Mouse (Mus musculus): ENCODE measurements around the gene Ttc7b. TPM values are rescaled to one million over a fixed set of nuclear protein-coding genes. Genes with fewer than 3 reads are reported as not detected.

Gene Ttc7b
- total and polyA plus RNA-seq, 3 experiments: 11.7 to 23.7 TPM; not detected in 1

DNA sequence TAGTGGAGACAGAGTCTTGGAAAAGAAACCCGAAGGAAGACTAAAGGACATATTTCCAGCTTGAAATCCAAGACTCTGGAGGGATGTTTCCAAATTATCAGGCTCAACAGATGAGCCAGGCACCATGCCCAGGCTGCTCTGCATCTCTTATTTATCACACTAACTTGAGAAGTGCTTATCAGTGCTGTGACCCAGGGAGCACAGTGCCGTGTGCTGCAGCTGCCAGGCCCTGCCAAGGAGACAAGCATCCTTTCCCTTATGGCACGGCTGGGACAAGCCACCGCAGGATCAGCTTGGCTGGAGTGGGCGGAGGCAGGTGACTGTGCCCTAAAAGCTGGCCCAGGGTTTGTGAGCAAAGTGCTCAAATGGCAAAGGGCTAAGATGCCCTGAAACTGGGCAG lies 184.4 kb downstream of the Ttc7b start:
- Histone ChIP-seq H3K27me3 (ENCODE audit: control insufficient read depth in 1 of 2, insufficient read depth in 2 of 2, low read length in 2 of 2) (no peaks in the 10 kb centered on the region), H3K4me1 (ENCODE audit: control insufficient read depth in 1 of 2, insufficient read depth in 2 of 2, low read length in 2 of 2) (peaks cover 5 to 15% of the 10 kb centered on the region in 2 experiments), H3K36me3 (ENCODE audit: control insufficient read depth in 1 of 2, insufficient read depth in 2 of 2, low read length in 2 of 2) (peaks cover 0 to 7% of the 10 kb centered on the region in 2 experiments; a peak in 2 of 4 replicates), H3K9me3 (replicated peaks; ENCODE audit: insufficient read depth, low read length) (no peaks in the 10 kb centered on the region), H3K9ac (ENCODE audit: control insufficient read depth, low read depth, low read length, poor library complexity, severe bottlenecking) (no peak overlapping the region), H3K79me2 (ENCODE audit: control insufficient read depth, insufficient read depth, low read length, poor library complexity) (no peaks in the 10 kb centered on the region), H3K4me3 (ENCODE audit: control insufficient read depth in 1 of 2, insufficient read depth in 1 of 2, low read depth in 2 of 2, low read length in 2 of 2) (no peak overlapping the region), H3K27ac (ENCODE audit: control insufficient read depth, low read depth, low read length) (no peak overlapping the region)
- TF ChIP-seq TCF12 (IDR thresholded peaks at IDR 0.05; ENCODE audit: low read depth, low read length) (peak; percentile 72; the same call in 1 of the 2 replicates), CHD1 (IDR thresholded peaks at IDR 0.05; ENCODE audit: low read depth, low read length) (no peak), EP300 (IDR thresholded peaks at IDR 0.05; ENCODE audit: low read depth in 1 of 2, low read length in 2 of 2) (peak; percentile 58 to 67), ETS1 (IDR thresholded peaks at IDR 0.05; ENCODE audit: low read depth, low read length) (peak; percentile 57), GATA1 (IDR thresholded peaks at IDR 0.05; ENCODE audit: low read depth, low read length) (peak; percentile 69), UBTF (IDR thresholded peaks at IDR 0.05; ENCODE audit: borderline replicate concordance, insufficient read depth, low read depth, low read length) (no peak)
- DNase-seq (ENCODE audit: low read depth, low spot score): peak; percentile 37

DNA sequence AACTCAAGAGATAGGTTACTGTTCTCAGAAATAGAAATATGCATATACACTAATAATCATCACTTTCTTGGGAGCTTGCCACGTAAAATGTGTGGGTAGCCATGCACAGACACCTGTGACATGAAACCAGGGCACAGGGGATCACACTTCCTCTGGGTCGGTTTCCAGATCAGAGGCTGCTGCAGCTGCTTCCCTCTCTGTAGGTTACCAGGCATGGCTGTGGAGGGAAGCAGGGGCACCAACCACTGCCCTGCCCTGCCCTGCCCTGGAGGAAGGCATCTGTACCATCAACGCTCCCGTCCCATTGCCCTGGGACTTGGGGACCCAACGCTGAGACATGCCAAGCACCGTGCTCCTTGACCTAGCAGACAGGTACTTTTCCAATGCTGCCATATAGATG lies 188.8 kb downstream of the Ttc7b start:
- no peak overlapping the region for H3K4me3 ChIP-seq (ENCODE audit: control insufficient read depth in 1 of 2, insufficient read depth in 1 of 2, low read depth in 2 of 2, low read length in 2 of 2)
- H3K4me1 ChIP-seq (ENCODE audit: control insufficient read depth in 1 of 2, insufficient read depth in 2 of 2, low read length in 2 of 2): peaks cover 4 to 8% of the 10 kb centered on the region in 2 experiments; a peak in 3 of 4 replicates
- H3K36me3 ChIP-seq (ENCODE audit: control insufficient read depth in 1 of 2, insufficient read depth in 2 of 2, low read length in 2 of 2): peaks cover 0 to 7% of the 10 kb centered on the region in 2 experiments; a peak in 2 of 4 replicates
- H3K9ac ChIP-seq (ENCODE audit: control insufficient read depth, low read depth, low read length, poor library complexity, severe bottlenecking): no peak overlapping the region
- DNase-seq (ENCODE audit: low read depth, low spot score): no peak
- no peak for TF ChIP-seq CHD1 (IDR thresholded peaks at IDR 0.05; ENCODE audit: low read depth, low read length)
- TF ChIP-seq MYB (IDR thresholded peaks at IDR 0.05; ENCODE audit: low read depth, low read length): no peak
- TF ChIP-seq ZKSCAN1 (IDR thresholded peaks at IDR 0.05; ENCODE audit: low read depth, low read length): no peak
- TF ChIP-seq MAZ (IDR thresholded peaks at IDR 0.05; ENCODE audit: low read depth, low read length): no peak
- TF ChIP-seq ELF1 (IDR thresholded peaks at IDR 0.05; ENCODE audit: low read depth, low read length): no peak
- no peak for TF ChIP-seq ETS1 (IDR thresholded peaks at IDR 0.05; ENCODE audit: low read depth, low read length)
- no peak for TF ChIP-seq TCF12 (IDR thresholded peaks at IDR 0.05; ENCODE audit: low read depth, low read length)
- TF ChIP-seq CTCF (IDR thresholded peaks at IDR 0.05 in 2 of 3, conservative IDR thresholded peaks at IDR 0.05 in 1 of 3; ENCODE audit: control insufficient read depth in 1 of 3, insufficient read depth in 1 of 3, low read depth in 2 of 3, low read length in 3 of 3, poor library complexity in 1 of 3, severe bottlenecking in 1 of 3): no peak
- no peak for TF ChIP-seq UBTF (IDR thresholded peaks at IDR 0.05; ENCODE audit: borderline replicate concordance, insufficient read depth, low read depth, low read length)
- TF ChIP-seq MAX (IDR thresholded peaks at IDR 0.05; ENCODE audit: low read length): no peak
- no peak for TF ChIP-seq POLR2AphosphoS2 (IDR thresholded peaks at IDR 0.05; ENCODE audit: low read length)
- no peak for TF ChIP-seq MEF2A (IDR thresholded peaks at IDR 0.05; ENCODE audit: extremely low read depth, insufficient replicate concordance, low read depth, low read length, poor library complexity, severe bottlenecking)
- TF ChIP-seq GATA1 (IDR thresholded peaks at IDR 0.05; ENCODE audit: low read depth, low read length): no peak
- no peak for TF ChIP-seq EP300 (IDR thresholded peaks at IDR 0.05; ENCODE audit: low read depth in 1 of 2, low read length in 2 of 2)
- TF ChIP-seq SMC3 (IDR thresholded peaks at IDR 0.05; ENCODE audit: low read depth, low read length): no peak
- TF ChIP-seq NELFE (IDR thresholded peaks at IDR 0.05; ENCODE audit: low read depth, low read length): no peak
- TF ChIP-seq SIN3A (IDR thresholded peaks at IDR 0.05; ENCODE audit: low read length): no peak
- no peak for TF ChIP-seq HCFC1 (IDR thresholded peaks at IDR 0.05; ENCODE audit: low read depth, low read length)
- H3K27me3 ChIP-seq (ENCODE audit: control insufficient read depth in 1 of 2, insufficient read depth in 2 of 2, low read length in 2 of 2): no peaks in the 10 kb centered on the region
- H3K9me3 ChIP-seq (replicated peaks; ENCODE audit: insufficient read depth, low read length): no peaks in the 10 kb centered on the region
- no peak overlapping the region for H3K27ac ChIP-seq (ENCODE audit: control insufficient read depth, low read depth, low read length)
- H3K79me2 ChIP-seq (ENCODE audit: control insufficient read depth, insufficient read depth, low read length, poor library complexity): no peaks in the 10 kb centered on the region
